Mouse (Mus musculus): ENCODE data around the gene Plekhg5. TPM values are rescaled to one million over a fixed set of nuclear protein-coding genes. Genes with fewer than 3 reads are reported as not detected.

Gene Plekhg5
- polyA plus RNA-seq, 1 experiment from 2014 or later, result 13.1 TPM

- no peak for ATAC-seq
- Histone ChIP-seq H3K36me3 (ENCODE audit: control insufficient read depth, insufficient read depth, low read length) (no peaks in the 10 kb centered on the region), H3K4me3 (ENCODE audit: low read depth, low read length) (no peak overlapping the region), H3K9ac (ENCODE audit: low read depth, low read length) (no peak overlapping the region), H3K27ac (ENCODE audit: low read length) (no peak overlapping the region), H3K4me1 (ENCODE audit: control insufficient read depth, insufficient read depth, low read length) (peaks cover 9% of the 10 kb centered on the region), H3K9me3 (replicated peaks; ENCODE audit: control insufficient read depth, low read length, poor library complexity, severe bottlenecking) (no peaks in the 10 kb centered on the region), H3K4me2 (ENCODE audit: low read length) (no peak overlapping the region), H3K27me3 (ENCODE audit: control insufficient read depth, insufficient read depth, low read depth, low read length) (peaks cover 62% of the 10 kb centered on the region)
- WGBS, result 28% methylated on average over 10 of the region's 10 CpGs
Observed at GRCm38 (mm10) chr4:152132772-152133169, 60.5 kb downstream of the Plekhg5 start.

DNA sequence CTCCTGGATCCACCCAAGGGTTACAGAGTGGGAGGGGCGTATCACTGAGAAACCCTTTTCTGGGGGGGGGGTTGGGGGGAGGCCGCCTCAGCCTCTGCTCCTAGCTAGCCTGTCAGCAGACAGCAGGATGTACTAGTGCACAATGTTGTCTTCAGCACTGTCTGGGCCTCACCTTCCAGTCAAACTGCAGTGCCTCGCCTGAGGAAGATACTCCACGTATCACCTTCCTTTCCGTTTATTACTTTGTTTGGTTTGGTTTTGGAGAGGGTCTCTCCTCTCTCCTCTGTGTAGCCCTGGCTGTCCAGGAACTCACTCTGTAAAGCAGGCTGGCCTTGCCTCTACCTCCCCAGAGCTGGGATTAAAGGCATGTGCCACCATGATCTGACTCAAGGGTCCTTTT is 60.9 kb downstream of the Plekhg5 start:
- Histone ChIP-seq H3K9ac (ENCODE audit: low read depth, low read length) (no peak overlapping the region), H3K27ac (ENCODE audit: low read length) (no peak overlapping the region), H3K4me3 (ENCODE audit: low read depth, low read length) (no peak overlapping the region), H3K4me1 (ENCODE audit: control insufficient read depth, insufficient read depth, low read length) (peaks cover 9% of the 10 kb centered on the region), H3K36me3 (ENCODE audit: control insufficient read depth, insufficient read depth, low read length) (no peaks in the 10 kb centered on the region), H3K27me3 (ENCODE audit: control insufficient read depth, insufficient read depth, low read depth, low read length) (peaks cover 57% of the 10 kb centered on the region), H3K9me3 (replicated peaks; ENCODE audit: control insufficient read depth, low read length, poor library complexity, severe bottlenecking) (no peaks in the 10 kb centered on the region), H3K4me2 (ENCODE audit: low read length) (no peak overlapping the region)
- WGBS, result 53% methylated on average over 5 of the region's 5 CpGs
- no peak for ATAC-seq

DNA sequence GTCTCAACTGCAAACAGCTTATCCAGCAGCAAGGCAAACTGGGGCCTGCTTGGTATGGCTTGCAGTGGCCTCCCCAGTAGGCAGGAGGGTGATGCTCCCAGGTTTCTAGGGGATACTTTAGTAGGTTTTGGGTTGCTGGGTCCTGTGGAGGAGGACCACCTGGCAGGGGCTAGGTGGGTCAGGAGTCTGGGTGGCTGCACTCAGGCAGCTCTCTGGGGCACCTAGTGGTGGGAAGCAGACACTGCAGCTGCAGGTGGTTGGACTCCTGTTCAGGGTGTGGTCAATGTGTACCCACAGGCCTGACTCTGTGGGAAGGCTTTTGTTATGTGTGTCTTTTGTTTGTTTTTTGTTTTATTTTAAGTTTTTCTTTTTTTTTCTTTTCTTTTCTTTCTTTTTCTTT is 62.2 kb downstream of the Plekhg5 start:
- peaks cover 50% of the 10 kb centered on the region for H3K27me3 ChIP-seq (ENCODE audit: control insufficient read depth, insufficient read depth, low read depth, low read length)
- no peak overlapping the region for H3K9ac ChIP-seq (ENCODE audit: low read depth, low read length)
- ATAC-seq, result no peak
- H3K36me3 ChIP-seq (ENCODE audit: control insufficient read depth, insufficient read depth, low read length), result no peaks in the 10 kb centered on the region
- peaks cover 16% of the 10 kb centered on the region for H3K4me1 ChIP-seq (ENCODE audit: control insufficient read depth, insufficient read depth, low read length)
- no peak overlapping the region for H3K27ac ChIP-seq (ENCODE audit: low read length)
- H3K4me3 ChIP-seq (ENCODE audit: low read depth, low read length), result no peak overlapping the region
- no peak overlapping the region for H3K4me2 ChIP-seq (ENCODE audit: low read length)
- no peaks in the 10 kb centered on the region for H3K9me3 ChIP-seq (replicated peaks; ENCODE audit: control insufficient read depth, low read length, poor library complexity, severe bottlenecking)

GRCm38 (mm10) chr4:152135363-152135762 is 63.1 kb downstream of the Plekhg5 start:
- peaks cover 44% of the 10 kb centered on the region for H3K27me3 ChIP-seq (ENCODE audit: control insufficient read depth, insufficient read depth, low read depth, low read length)
- H3K9ac ChIP-seq (ENCODE audit: low read depth, low read length), result no peak overlapping the region
- H3K36me3 ChIP-seq (ENCODE audit: control insufficient read depth, insufficient read depth, low read length), result no peaks in the 10 kb centered on the region
- H3K4me2 ChIP-seq (ENCODE audit: low read length), result no peak overlapping the region
- ATAC-seq, result no peak
- H3K9me3 ChIP-seq (replicated peaks; ENCODE audit: control insufficient read depth, low read length, poor library complexity, severe bottlenecking), result no peaks in the 10 kb centered on the region
- peaks cover 16% of the 10 kb centered on the region for H3K4me1 ChIP-seq (ENCODE audit: control insufficient read depth, insufficient read depth, low read length)
- H3K4me3 ChIP-seq (ENCODE audit: low read depth, low read length), result no peak overlapping the region
- 84% methylated on average over 12 of the region's 12 CpGs for WGBS
- no peak overlapping the region for H3K27ac ChIP-seq (ENCODE audit: low read length)

- Histone ChIP-seq H3K9ac (ENCODE audit: low read depth, low read length) (no peak overlapping the region), H3K4me2 (ENCODE audit: low read length) (no peak overlapping the region), H3K9me3 (replicated peaks; ENCODE audit: control insufficient read depth, low read length, poor library complexity, severe bottlenecking) (no peaks in the 10 kb centered on the region), H3K36me3 (ENCODE audit: control insufficient read depth, insufficient read depth, low read length) (no peaks in the 10 kb centered on the region), H3K4me1 (ENCODE audit: control insufficient read depth, insufficient read depth, low read length) (peaks cover 7% of the 10 kb centered on the region; the same call in 1 of the 2 replicates), H3K27me3 (ENCODE audit: control insufficient read depth, insufficient read depth, low read depth, low read length) (peaks cover 39% of the 10 kb centered on the region), H3K4me3 (ENCODE audit: low read depth, low read length) (no peak overlapping the region), H3K27ac (ENCODE audit: low read length) (no peak overlapping the region)
- ATAC-seq, result no peak
- WGBS, result 38% methylated on average over 6 of the region's 6 CpGs
Observed at GRCm38 (mm10) chr4:152136112-152136875, 64.0 kb downstream of the Plekhg5 start.

GRCm38 (mm10) chr4:152136876-152137250 is 64.6 kb downstream of the Plekhg5 start:
- no peak overlapping the region for H3K9ac ChIP-seq (ENCODE audit: low read depth, low read length)
- H3K27me3 ChIP-seq (ENCODE audit: control insufficient read depth, insufficient read depth, low read depth, low read length), result peaks cover 34% of the 10 kb centered on the region
- 89% methylated on average over 2 of the region's 2 CpGs for WGBS
- no peaks in the 10 kb centered on the region for H3K9me3 ChIP-seq (replicated peaks; ENCODE audit: control insufficient read depth, low read length, poor library complexity, severe bottlenecking)
- H3K4me3 ChIP-seq (ENCODE audit: low read depth, low read length), result no peak overlapping the region
- H3K4me2 ChIP-seq (ENCODE audit: low read length), result no peak overlapping the region
- no peaks in the 10 kb centered on the region for H3K36me3 ChIP-seq (ENCODE audit: control insufficient read depth, insufficient read depth, low read length)
- no peak for ATAC-seq
- H3K27ac ChIP-seq (ENCODE audit: low read length), result no peak overlapping the region
- H3K4me1 ChIP-seq (ENCODE audit: control insufficient read depth, insufficient read depth, low read length), result peaks cover 7% of the 10 kb centered on the region; the same call in 1 of the 2 replicates

- 4% methylated on average over 44 of the region's 51 CpGs for WGBS
- H3K9ac ChIP-seq (ENCODE audit: low read depth, low read length), result peak overlapping the region; percentile 61
Observed at GRCm38 (mm10) chr4:152138497-152139260, 66.4 kb downstream of the Plekhg5 start.

GRCm38 (mm10) chr4:152140441-152140840 is 68.1 kb downstream of the Plekhg5 start:
- 31% methylated on average over 6 of the region's 6 CpGs for WGBS
- no peak overlapping the region for H3K9ac ChIP-seq (ENCODE audit: low read depth, low read length)
- ATAC-seq, result no peak

More at GRCm38 (mm10) chr4:152138497-152139260, 66.4 kb downstream of the Plekhg5 start:
- peaks cover 7% of the 10 kb centered on the region; the same call in 1 of the 2 replicates for H3K4me1 ChIP-seq (ENCODE audit: control insufficient read depth, insufficient read depth, low read length)
- no peaks in the 10 kb centered on the region for H3K9me3 ChIP-seq (replicated peaks; ENCODE audit: control insufficient read depth, low read length, poor library complexity, severe bottlenecking)
- peak; percentile 68 for ATAC-seq
- peak overlapping the region; percentile 44 for H3K4me3 ChIP-seq (ENCODE audit: low read depth, low read length)
- peaks cover 18% of the 10 kb centered on the region for H3K27me3 ChIP-seq (ENCODE audit: control insufficient read depth, insufficient read depth, low read depth, low read length)
- H3K36me3 ChIP-seq (ENCODE audit: control insufficient read depth, insufficient read depth, low read length), result no peaks in the 10 kb centered on the region
- peak overlapping the region; percentile 75 for H3K4me2 ChIP-seq (ENCODE audit: low read length)
- H3K27ac ChIP-seq (ENCODE audit: low read length), result no peak overlapping the region

More at GRCm38 (mm10) chr4:152140441-152140840, 68.1 kb downstream of the Plekhg5 start:
- H3K27ac ChIP-seq (ENCODE audit: low read length), result no peak overlapping the region
- H3K36me3 ChIP-seq (ENCODE audit: control insufficient read depth, insufficient read depth, low read length), result no peaks in the 10 kb centered on the region
- no peak overlapping the region for H3K4me2 ChIP-seq (ENCODE audit: low read length)
- peaks cover 7% of the 10 kb centered on the region; the same call in 1 of the 2 replicates for H3K4me1 ChIP-seq (ENCODE audit: control insufficient read depth, insufficient read depth, low read length)
- peaks cover 11% of the 10 kb centered on the region for H3K27me3 ChIP-seq (ENCODE audit: control insufficient read depth, insufficient read depth, low read depth, low read length)
- H3K9me3 ChIP-seq (replicated peaks; ENCODE audit: control insufficient read depth, low read length, poor library complexity, severe bottlenecking), result no peaks in the 10 kb centered on the region
- no peak overlapping the region for H3K4me3 ChIP-seq (ENCODE audit: low read depth, low read length)

All from midbrain, embryonic 16.5 days (tissue).